Mouse (Mus musculus) regulatory T cell (primary cell): Measurements from ENCODE around the gene Fam19a4.
"Not testable (repeated sequence)": the region's sequence is repeated elsewhere in the genome, so short reads cannot be mapped to it uniquely, and the experiment has no call there.

Experiments
- in situ Hi-C: fragments of 300-600 bp; cut with MboI, MseI; formaldehyde crosslinking; loops from one replicate; pipeline ENCODE4 v1.15.1; 2025; ENCODE audit warnings: high pct_unique_total_duplicates

Fam19a4 gene

DNA sequence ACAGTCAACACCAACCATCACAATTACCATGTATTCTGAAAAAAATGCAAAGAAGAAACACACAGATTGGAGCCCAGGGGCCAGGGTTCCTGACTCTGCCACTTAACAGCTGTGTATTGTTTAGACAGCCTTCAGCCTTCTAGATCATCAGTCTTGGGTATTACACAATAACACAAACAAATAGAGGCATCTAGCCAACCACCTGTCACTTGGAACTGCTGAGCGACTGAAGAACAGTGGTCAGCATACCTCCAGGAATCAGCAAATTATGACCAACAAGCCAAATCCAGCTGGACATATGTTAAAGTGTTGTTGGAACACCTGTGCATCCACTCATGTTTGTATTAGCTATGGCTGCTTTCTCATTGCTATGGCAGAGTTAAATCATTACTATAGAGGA is 82.7 kb downstream of the Fam19a4 start:
- in situ Hi-C loops, result loop anchor here (25.0 kb wide), 1 partner anchor 1740 kb away; no protein-coding TSS in a partner anchor

DNA sequence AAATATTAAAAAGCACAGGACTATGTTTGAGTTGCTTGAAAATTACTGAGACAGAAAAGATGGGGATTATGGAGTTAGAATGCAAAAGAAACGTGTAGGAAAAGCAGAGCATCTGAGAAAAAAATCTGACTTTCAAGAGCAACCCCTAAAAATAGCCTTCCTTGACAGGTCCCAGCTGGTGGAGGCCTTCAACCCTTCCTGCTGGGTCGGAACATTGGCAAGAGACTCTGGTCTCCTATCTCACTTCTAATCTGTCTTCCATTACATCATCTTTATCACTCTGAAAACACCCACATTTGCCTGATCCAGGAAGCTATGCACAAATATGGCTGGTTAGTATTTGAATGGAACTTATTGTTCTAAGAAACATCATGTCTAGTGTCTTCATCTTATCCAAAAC is 115.4 kb downstream of the Fam19a4 start:
- in situ Hi-C loops, result no loop called here

DNA sequence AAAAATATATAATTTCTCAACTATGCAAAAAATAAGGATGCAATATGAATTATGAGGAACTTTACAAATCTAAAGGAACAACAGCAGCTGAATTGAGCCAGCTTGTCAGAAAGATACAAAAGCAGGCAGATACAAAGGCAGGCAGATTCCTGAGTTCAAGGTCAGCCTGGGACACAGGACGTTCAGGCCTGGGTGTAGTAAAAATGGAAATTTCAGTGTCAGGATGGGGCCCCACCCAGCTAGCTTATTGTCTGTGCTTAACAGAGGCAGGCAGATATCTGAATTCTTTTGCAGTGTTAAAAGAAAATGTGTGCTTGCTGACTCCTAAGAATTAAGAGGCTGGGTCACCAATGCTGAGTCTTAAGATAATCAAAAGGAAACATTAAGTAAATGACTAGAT is 124.4 kb downstream of the Fam19a4 start:
- in situ Hi-C loops, result no loop called here

DNA sequence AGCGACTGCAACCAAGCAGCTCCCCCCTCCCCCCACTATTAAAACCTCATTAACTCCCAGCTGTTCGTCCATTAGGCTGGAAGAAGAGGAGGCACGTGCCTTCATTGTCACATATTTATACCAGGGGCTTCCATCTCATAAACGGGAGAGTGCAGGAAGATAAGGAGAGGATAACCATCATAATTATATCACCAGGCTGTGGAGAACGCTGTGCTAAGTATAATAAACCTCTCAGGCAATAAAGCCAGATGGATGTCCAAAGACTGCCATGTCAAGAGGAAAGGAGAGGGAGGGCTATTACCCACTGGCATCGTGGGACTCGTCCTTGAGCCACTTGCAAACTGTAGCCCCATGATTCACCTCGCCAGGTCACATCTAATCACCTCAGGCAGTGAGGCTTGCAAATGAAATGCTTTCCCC is 151.1 kb downstream of the Fam19a4 start:
- in situ Hi-C loops, result no loop called here

DNA sequence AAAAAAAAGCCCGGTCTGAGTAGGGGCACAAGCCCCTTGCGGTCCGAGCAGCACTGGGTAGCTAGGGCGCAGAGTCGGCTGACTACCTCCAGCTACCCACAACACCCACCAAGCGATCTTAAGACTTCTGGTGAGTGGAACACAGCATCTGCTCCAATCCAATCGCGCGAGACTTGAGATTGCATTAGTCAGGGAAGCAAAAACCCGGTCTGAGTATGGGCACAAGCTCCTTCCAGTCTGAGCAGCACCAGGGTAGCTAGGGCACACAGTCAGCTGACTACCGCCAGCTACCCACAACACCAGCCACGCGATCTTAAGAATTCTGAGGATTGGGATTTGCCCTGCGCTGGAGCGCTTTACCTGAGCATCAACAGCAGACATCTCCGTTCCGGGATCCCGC is 183.1 kb downstream of the Fam19a4 start:
- in situ Hi-C loops, result not testable (repeated sequence)

DNA sequence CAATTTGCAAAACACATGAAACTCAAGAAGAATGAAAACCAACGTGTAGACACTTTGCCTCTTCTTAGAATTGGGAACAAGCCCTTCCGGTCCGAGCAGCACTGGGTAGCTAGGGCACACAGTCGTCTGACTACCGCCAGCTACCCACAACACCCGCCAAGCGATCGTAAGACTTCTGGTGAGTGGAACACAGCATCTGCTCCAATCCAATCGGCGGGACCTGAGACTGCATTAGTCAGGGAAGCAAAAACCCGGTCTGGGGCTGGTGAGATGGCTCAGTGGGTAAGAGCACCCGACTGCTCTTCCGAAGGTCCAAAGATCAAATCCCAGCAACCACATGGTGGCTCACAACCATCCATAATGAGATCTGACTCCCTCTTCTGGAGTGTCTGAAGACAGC is 183.6 kb downstream of the Fam19a4 start:
- in situ Hi-C loops, result not testable (repeated sequence)

DNA sequence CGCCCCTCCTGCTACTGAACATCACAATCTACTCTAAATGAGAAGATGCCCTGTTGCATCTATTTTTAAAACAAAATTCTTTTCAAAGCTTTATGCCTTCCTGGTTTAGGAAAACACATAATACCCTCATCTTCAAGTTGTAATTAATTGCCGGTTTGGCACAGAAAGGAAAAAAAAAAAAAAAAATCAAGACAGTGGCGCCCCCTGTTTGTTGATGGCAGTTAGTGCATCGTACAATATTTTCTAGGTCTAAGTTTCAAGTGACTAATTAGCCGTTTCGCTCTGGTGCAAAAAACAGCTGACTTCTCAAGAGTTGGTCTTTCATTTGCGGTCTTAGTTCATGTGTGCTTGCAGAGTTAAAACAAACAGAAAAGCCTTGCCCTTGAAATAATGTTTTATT is 207.1 kb downstream of the Fam19a4 start:
- in situ Hi-C loops, result no loop called here

DNA sequence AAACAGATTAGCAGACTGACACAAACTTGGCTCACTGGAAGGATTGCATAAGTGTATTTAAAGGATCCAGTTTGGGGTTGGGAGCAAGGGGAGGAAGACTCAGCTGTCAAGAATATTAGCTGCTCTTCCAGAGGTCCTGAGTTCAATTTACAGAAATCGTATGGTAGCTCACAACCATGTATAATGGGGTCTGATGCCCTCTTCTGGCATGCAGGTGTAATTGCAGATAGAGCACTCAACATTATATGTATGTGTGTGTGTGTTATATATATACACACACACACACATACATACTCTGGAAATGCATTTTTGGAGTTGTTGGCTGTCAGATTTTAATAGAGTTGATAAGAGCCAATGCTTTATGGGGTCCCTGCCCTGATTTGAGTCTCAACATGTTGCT is 216.3 kb downstream of the Fam19a4 start:
- in situ Hi-C loops, result no loop called here

DNA sequence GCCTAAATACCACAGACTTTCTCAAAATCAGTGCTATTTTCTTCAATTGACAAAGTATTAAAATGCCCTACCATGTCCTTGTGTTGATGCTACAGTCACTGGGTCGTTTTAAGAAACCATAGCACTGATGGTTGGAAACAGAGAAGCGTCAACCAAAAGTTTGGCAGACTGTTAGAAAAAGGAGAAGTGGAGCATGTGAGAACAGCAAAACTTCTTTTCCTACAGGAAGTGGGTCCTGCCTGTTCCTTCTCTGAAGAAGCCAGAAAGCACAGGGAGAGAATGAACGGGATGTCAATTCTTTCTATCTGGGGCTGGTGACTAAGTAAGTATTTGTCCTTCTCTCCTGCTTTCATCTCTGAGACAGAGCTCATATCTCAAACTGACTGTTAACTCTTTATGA is 219.6 kb downstream of the Fam19a4 start:
- in situ Hi-C loops, result no loop called here

DNA sequence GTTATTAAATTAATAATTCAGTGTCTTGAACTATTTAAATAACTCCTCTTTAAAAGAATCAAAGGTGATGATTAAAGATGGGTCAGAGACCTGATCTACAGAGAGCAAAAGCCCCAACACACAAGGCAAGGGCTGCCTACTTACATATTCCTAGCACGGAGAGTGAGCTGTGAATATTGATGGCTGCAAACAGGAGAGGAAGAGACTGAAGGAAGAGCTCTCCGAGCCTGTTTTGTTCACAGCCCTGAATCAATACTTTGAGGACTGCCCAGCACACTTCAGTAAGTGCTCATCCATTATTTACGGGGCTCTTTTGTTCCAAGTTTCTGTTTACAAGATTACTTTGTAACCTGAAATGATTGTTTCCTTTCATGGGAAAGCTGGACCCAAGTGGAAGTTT is 233.6 kb downstream of the Fam19a4 start:
- in situ Hi-C loops, result no loop called here

DNA sequence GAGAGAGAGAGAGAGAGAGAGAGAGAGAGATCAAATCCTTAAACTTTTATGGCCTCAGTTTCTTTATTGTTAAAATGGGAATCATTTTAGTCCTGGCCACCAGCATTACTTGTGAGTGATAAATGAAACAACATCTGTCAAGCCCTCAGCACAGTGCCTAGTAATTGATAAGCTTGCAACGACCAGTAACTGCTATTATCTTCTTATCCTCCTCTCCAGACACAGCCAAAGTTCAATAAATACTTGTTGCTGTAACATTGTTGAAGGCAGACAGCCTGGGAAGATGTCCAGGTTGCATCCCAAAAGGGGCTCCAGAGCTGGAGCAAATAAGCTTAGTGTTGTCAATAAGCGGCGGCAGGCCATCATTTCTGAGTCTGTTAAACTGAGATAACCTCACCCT is 257.2 kb downstream of the Fam19a4 start:
- in situ Hi-C loops, result no loop called here

DNA sequence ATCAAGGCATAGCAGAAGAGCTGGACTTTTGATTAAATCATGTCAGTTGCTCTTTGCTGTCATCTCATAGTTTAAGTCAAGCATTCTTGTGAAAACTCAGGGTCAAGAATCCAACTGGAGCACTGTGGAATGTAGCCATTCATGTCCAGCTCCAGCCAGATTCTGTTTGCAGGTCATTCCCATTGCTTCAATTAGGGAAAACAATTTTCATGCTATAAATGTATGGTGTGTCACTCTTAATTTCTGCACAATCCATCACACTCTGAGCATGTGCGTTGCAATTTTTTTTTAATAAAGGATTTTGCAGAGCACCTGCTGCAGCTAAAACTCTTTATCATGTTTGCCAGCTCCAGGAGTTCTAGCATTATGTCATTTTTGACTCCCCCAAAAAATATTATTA is 261.5 kb downstream of the Fam19a4 start:
- in situ Hi-C loops, result no loop called here

DNA sequence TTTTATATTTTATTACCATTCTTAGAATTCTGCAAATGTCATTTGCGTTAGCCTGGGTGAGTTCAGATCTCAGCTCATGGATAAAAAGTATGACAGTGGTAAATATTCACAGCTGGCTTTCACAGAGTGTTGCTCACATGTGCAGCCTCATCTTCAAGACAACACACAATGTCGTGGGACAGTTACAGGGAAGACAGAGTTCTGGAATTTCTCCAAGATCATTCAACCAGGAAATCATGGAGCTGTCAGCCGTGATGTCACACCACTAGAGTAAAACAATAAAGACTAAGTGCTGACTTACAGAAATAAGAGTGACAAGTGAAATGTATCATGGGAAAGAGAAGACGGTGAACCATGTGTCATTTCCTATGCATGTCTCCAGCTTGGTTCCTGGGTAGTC is 262.8 kb downstream of the Fam19a4 start:
- in situ Hi-C loops, result no loop called here
